Mouse (Mus musculus): Measurements from ENCODE around the gene Camta1. TPM values are rescaled to one million over a fixed set of nuclear protein-coding genes. Genes with fewer than 3 reads are reported as not detected.

The Camta1 gene
- total RNA-seq, 4 experiments from 2014 or later: 79.5 to 115 (median 98.3) TPM

- no peak for DNase-seq (ENCODE audit: low spot score in 2 of 2)
Measured at GRCm38 (mm10) chr4:151528436-151528835, 333.2 kb downstream of the Camta1 start.

- DNase-seq (ENCODE audit: low spot score in 2 of 2): no peak
Measured at GRCm38 (mm10) chr4:151527763-151528162, 333.9 kb downstream of the Camta1 start.

GRCm38 (mm10) chr4:151520103-151520502, 341.6 kb downstream of the Camta1 start:
- peak in 1 of 2 experiments; percentile 5 for DNase-seq (ENCODE audit: low spot score in 2 of 2)

GRCm38 (mm10) chr4:151519011-151519410, 342.7 kb downstream of the Camta1 start:
- no peak for DNase-seq (ENCODE audit: low spot score in 2 of 2)

- no peak for DNase-seq (ENCODE audit: low spot score in 2 of 2)
Measured at GRCm38 (mm10) chr4:151516998-151517799, 344.5 kb downstream of the Camta1 start.

GRCm38 (mm10) chr4:151515316-151515715, 346.4 kb downstream of the Camta1 start:
- no peak for DNase-seq (ENCODE audit: low spot score in 2 of 2)

- no peak for DNase-seq (ENCODE audit: low spot score in 2 of 2)
Measured at GRCm38 (mm10) chr4:151511092-151511491, 350.6 kb downstream of the Camta1 start.

- DNase-seq (ENCODE audit: low spot score in 2 of 2): no peak
Measured at GRCm38 (mm10) chr4:151510417-151510816, 351.3 kb downstream of the Camta1 start.

GRCm38 (mm10) chr4:151506701-151507100, 355.0 kb downstream of the Camta1 start:
- DNase-seq (ENCODE audit: low spot score in 2 of 2): no peak

GRCm38 (mm10) chr4:151498481-151499276, 363.0 kb downstream of the Camta1 start:
- DNase-seq (ENCODE audit: low spot score in 2 of 2): no peak

GRCm38 (mm10) chr4:151496581-151496980, 365.1 kb downstream of the Camta1 start:
- DNase-seq (ENCODE audit: low spot score in 2 of 2): no peak

GRCm38 (mm10) chr4:151495276-151495882, 366.3 kb downstream of the Camta1 start:
- DNase-seq (ENCODE audit: low spot score in 2 of 2): no peak

GRCm38 (mm10) chr4:151492786-151493185, 368.9 kb downstream of the Camta1 start:
- no peak for DNase-seq (ENCODE audit: low spot score in 2 of 2)

- no peak for DNase-seq (ENCODE audit: low spot score in 2 of 2)
Measured at GRCm38 (mm10) chr4:151483977-151484313, 377.7 kb downstream of the Camta1 start.

- DNase-seq (ENCODE audit: low spot score in 2 of 2): no peak
Measured at GRCm38 (mm10) chr4:151483299-151483976, 378.2 kb downstream of the Camta1 start.

GRCm38 (mm10) chr4:151480928-151481327, 380.7 kb downstream of the Camta1 start:
- DNase-seq (ENCODE audit: low spot score in 2 of 2): no peak

GRCm38 (mm10) chr4:151477950-151478349, 383.7 kb downstream of the Camta1 start:
- DNase-seq (ENCODE audit: low spot score in 2 of 2): no peak

- DNase-seq (ENCODE audit: low spot score in 2 of 2): no peak
Measured at GRCm38 (mm10) chr4:151474895-151475470, 386.7 kb downstream of the Camta1 start.

- DNase-seq (ENCODE audit: low spot score in 2 of 2): no peak
Measured at GRCm38 (mm10) chr4:151471886-151472285, 389.8 kb downstream of the Camta1 start.

- DNase-seq (ENCODE audit: low spot score in 2 of 2): no peak
Measured at GRCm38 (mm10) chr4:151468381-151468780, 393.3 kb downstream of the Camta1 start.

- DNase-seq (ENCODE audit: low spot score in 2 of 2): no peak
Measured at GRCm38 (mm10) chr4:151458686-151459085, 403.0 kb downstream of the Camta1 start.
